Mouse (Mus musculus): ENCODE measurements around the gene Jpt1. TPM values are rescaled to one million over a fixed set of nuclear protein-coding genes. Genes with fewer than 3 reads are reported as not detected.

Jpt1 gene
- polyA plus RNA-seq, 1 experiment from 2014 or later: 654 TPM

- DNase-seq (ENCODE audit: low spot score): no peak
Measured at GRCm38 (mm10) chr11:115490441-115491355, 23.5 kb downstream of the Jpt1 start.

GRCm38 (mm10) chr11:115488551-115489104 is 25.6 kb downstream of the Jpt1 start:
- DNase-seq (ENCODE audit: low spot score) (no peak), ATAC-seq (replicated peaks; ENCODE audit: insufficient number of reproducible peaks, low FRiP score, low TSS enrichment, low read depth) (no peak)
- H3K9me3 ChIP-seq (replicated peaks; ENCODE audit: control insufficient read depth, low read length): no peaks in the 10 kb centered on the region
- H3K4me3 ChIP-seq (ENCODE audit: low read depth, low read length): no peak overlapping the region
- H3K36me3 ChIP-seq (replicated peaks; ENCODE audit: control insufficient read depth, insufficient read depth, low read depth, low read length): no peaks in the 10 kb centered on the region
- WGBS: 83% methylated on average over 19 of the region's 19 CpGs
- no peak overlapping the region for H3K9ac ChIP-seq (replicated peaks; ENCODE audit: low read length)
- H3K27me3 ChIP-seq (ENCODE audit: control insufficient read depth, insufficient read depth, low read length): no peaks in the 10 kb centered on the region
- 0 out of 2 replicates have a peak, but pooled peaks cover 2% of the 10 kb centered on the region for H3K4me1 ChIP-seq (ENCODE audit: control insufficient read depth, insufficient read depth, low read length)
- no peak overlapping the region for H3K4me2 ChIP-seq (ENCODE audit: low read depth, low read length)
- H3K27ac ChIP-seq (replicated peaks; ENCODE audit: low read depth, low read length): no peak overlapping the region

More at GRCm38 (mm10) chr11:115490441-115491355, 23.5 kb downstream of the Jpt1 start:
- Histone ChIP-seq H3K9me3 (replicated peaks; ENCODE audit: control insufficient read depth, low read length) (no peaks in the 10 kb centered on the region), H3K36me3 (replicated peaks; ENCODE audit: control insufficient read depth, insufficient read depth, low read depth, low read length) (no peaks in the 10 kb centered on the region), H3K4me1 (ENCODE audit: control insufficient read depth, insufficient read depth, low read length) (0 out of 2 replicates have a peak, but pooled peaks cover 2% of the 10 kb centered on the region), H3K27me3 (ENCODE audit: control insufficient read depth, insufficient read depth, low read length) (no peaks in the 10 kb centered on the region), H3K27ac (replicated peaks; ENCODE audit: low read depth, low read length) (peak overlapping the region; percentile 62; the same call in 1 of the 2 replicates), H3K9ac (replicated peaks; ENCODE audit: low read length) (peak overlapping the region; percentile 79), H3K4me2 (ENCODE audit: low read depth, low read length) (peak overlapping the region; percentile 74), H3K4me3 (ENCODE audit: low read depth, low read length) (peak overlapping the region; percentile 63)
- 29% methylated on average over 25 of the region's 25 CpGs for WGBS
- ATAC-seq (replicated peaks; ENCODE audit: insufficient number of reproducible peaks, low FRiP score, low TSS enrichment, low read depth): peak; percentile 59

- DNase-seq (ENCODE audit: low spot score) (peak; percentile 81), ATAC-seq (replicated peaks; ENCODE audit: insufficient number of reproducible peaks, low FRiP score, low TSS enrichment, low read depth) (peak; percentile 63)
- H3K4me1 ChIP-seq (ENCODE audit: control insufficient read depth, insufficient read depth, low read length): no peaks in the 10 kb centered on the region
- H3K36me3 ChIP-seq (replicated peaks; ENCODE audit: control insufficient read depth, insufficient read depth, low read depth, low read length): no peaks in the 10 kb centered on the region
- WGBS: 43% methylated on average over 12 of the region's 12 CpGs
- no peak overlapping the region; the same call in 1 of the 2 replicates for H3K4me2 ChIP-seq (ENCODE audit: low read depth, low read length)
- no peak overlapping the region for H3K9ac ChIP-seq (replicated peaks; ENCODE audit: low read length)
- H3K27me3 ChIP-seq (ENCODE audit: control insufficient read depth, insufficient read depth, low read length): no peaks in the 10 kb centered on the region
- no peak overlapping the region for H3K4me3 ChIP-seq (ENCODE audit: low read depth, low read length)
- H3K27ac ChIP-seq (replicated peaks; ENCODE audit: low read depth, low read length): 0 out of 2 replicates have a peak overlapping the region, but pooled peaks have one; percentile 35
- no peaks in the 10 kb centered on the region for H3K9me3 ChIP-seq (replicated peaks; ENCODE audit: control insufficient read depth, low read length)
Measured at GRCm38 (mm10) chr11:115485155-115485554, 29.0 kb downstream of the Jpt1 start.

DNA sequence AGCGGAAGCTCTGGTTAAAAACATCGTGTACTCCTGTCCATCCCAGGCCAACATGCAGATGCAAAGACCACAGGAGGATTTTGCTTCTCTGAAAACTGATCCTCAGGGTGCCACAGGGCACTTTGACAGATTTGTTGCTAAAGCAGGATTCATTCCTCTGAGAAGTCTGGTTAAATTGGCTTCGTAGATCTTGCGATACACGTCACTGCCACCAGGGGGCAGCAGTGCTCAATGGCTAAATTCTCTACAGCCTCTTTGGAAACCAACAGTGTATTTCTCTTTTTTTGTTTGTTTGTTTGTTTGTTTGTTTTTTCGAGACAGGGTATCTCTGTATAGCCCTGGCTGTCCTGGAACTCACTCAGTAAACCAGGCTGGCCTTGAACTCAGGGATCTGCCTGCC is 30.5 kb downstream of the Jpt1 start:
- no peaks in the 10 kb centered on the region for H3K4me1 ChIP-seq (ENCODE audit: control insufficient read depth, insufficient read depth, low read length)
- no peak overlapping the region for H3K4me3 ChIP-seq (ENCODE audit: low read depth, low read length)
- 19% methylated on average over 6 of the region's 6 CpGs for WGBS
- peak; percentile 86 for DNase-seq (ENCODE audit: low spot score)
- H3K27me3 ChIP-seq (ENCODE audit: control insufficient read depth, insufficient read depth, low read length): no peaks in the 10 kb centered on the region
- no peaks in the 10 kb centered on the region for H3K9me3 ChIP-seq (replicated peaks; ENCODE audit: control insufficient read depth, low read length)
- H3K4me2 ChIP-seq (ENCODE audit: low read depth, low read length): no peak overlapping the region
- H3K36me3 ChIP-seq (replicated peaks; ENCODE audit: control insufficient read depth, insufficient read depth, low read depth, low read length): no peaks in the 10 kb centered on the region
- no peak overlapping the region; the same call in 1 of the 2 replicates for H3K9ac ChIP-seq (replicated peaks; ENCODE audit: low read length)
- no peak for ATAC-seq (replicated peaks; ENCODE audit: insufficient number of reproducible peaks, low FRiP score, low TSS enrichment, low read depth)
- H3K27ac ChIP-seq (replicated peaks; ENCODE audit: low read depth, low read length): no peak overlapping the region

GRCm38 (mm10) chr11:115483278-115483677 is 30.9 kb downstream of the Jpt1 start:
- Histone ChIP-seq H3K27me3 (ENCODE audit: control insufficient read depth, insufficient read depth, low read length) (no peaks in the 10 kb centered on the region), H3K4me1 (ENCODE audit: control insufficient read depth, insufficient read depth, low read length) (no peaks in the 10 kb centered on the region), H3K4me2 (ENCODE audit: low read depth, low read length) (no peak overlapping the region), H3K27ac (replicated peaks; ENCODE audit: low read depth, low read length) (no peak overlapping the region), H3K9ac (replicated peaks; ENCODE audit: low read length) (no peak overlapping the region; the same call in 1 of the 2 replicates), H3K36me3 (replicated peaks; ENCODE audit: control insufficient read depth, insufficient read depth, low read depth, low read length) (no peaks in the 10 kb centered on the region), H3K9me3 (replicated peaks; ENCODE audit: control insufficient read depth, low read length) (no peaks in the 10 kb centered on the region), H3K4me3 (ENCODE audit: low read depth, low read length) (no peak overlapping the region)
- DNase-seq (ENCODE audit: low spot score) (no peak), ATAC-seq (replicated peaks; ENCODE audit: insufficient number of reproducible peaks, low FRiP score, low TSS enrichment, low read depth) (no peak)
- 69% methylated on average over 11 of the region's 11 CpGs for WGBS

GRCm38 (mm10) chr11:115481553-115482259 is 32.5 kb downstream of the Jpt1 start:
- no peak overlapping the region for H3K27ac ChIP-seq (replicated peaks; ENCODE audit: low read depth, low read length)
- DNase-seq (ENCODE audit: low spot score) (no peak), ATAC-seq (replicated peaks; ENCODE audit: insufficient number of reproducible peaks, low FRiP score, low TSS enrichment, low read depth) (no peak)
- H3K4me3 ChIP-seq (ENCODE audit: low read depth, low read length): no peak overlapping the region
- no peaks in the 10 kb centered on the region for H3K4me1 ChIP-seq (ENCODE audit: control insufficient read depth, insufficient read depth, low read length)
- H3K36me3 ChIP-seq (replicated peaks; ENCODE audit: control insufficient read depth, insufficient read depth, low read depth, low read length): no peaks in the 10 kb centered on the region
- H3K9me3 ChIP-seq (replicated peaks; ENCODE audit: control insufficient read depth, low read length): no peaks in the 10 kb centered on the region
- no peak overlapping the region for H3K9ac ChIP-seq (replicated peaks; ENCODE audit: low read length)
- WGBS: 86% methylated on average over 6 of the region's 6 CpGs
- no peaks in the 10 kb centered on the region for H3K27me3 ChIP-seq (ENCODE audit: control insufficient read depth, insufficient read depth, low read length)
- no peak overlapping the region for H3K4me2 ChIP-seq (ENCODE audit: low read depth, low read length)

DNA sequence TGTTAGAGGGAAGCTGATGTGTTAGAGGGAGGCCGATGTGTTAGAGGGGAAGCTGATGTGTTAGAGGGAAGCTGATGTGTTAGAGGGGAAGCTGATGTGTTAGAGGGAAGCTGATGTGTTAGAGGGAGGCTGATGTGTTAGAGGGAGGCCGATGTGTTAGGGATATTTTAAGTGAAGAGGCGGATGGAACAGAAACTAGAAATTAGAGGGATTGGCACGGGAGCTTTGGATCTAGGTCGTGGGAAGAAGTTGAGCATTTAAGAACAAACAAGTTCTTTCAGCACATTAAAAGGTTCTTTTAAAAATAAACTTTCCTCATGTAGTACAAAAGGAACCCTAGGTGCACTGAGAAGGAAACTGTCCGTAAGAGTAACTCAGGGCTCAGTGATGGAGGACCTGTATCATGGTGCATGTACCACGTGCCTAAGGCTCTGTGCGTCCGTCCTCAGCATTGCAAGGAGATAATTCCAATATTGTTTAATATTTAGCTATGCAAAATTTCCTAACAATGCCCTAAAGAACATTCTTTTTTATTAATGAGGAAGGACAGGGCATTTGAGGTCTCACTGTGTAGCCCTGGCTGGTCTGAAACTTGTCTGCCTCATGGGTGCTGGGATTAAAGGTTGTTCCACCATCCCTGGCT is 35.8 kb downstream of the Jpt1 start:
- no peak overlapping the region for H3K27ac ChIP-seq (replicated peaks; ENCODE audit: low read depth, low read length)
- no peak for DNase-seq (ENCODE audit: low spot score)
- ATAC-seq (replicated peaks; ENCODE audit: insufficient number of reproducible peaks, low FRiP score, low TSS enrichment, low read depth): no peak
- no peaks in the 10 kb centered on the region for H3K9me3 ChIP-seq (replicated peaks; ENCODE audit: control insufficient read depth, low read length)
- no peak overlapping the region for H3K4me2 ChIP-seq (ENCODE audit: low read depth, low read length)
- WGBS: 89% methylated on average over 9 of the region's 9 CpGs
- H3K4me3 ChIP-seq (ENCODE audit: low read depth, low read length): no peak overlapping the region
- no peaks in the 10 kb centered on the region for H3K36me3 ChIP-seq (replicated peaks; ENCODE audit: control insufficient read depth, insufficient read depth, low read depth, low read length)
- no peak overlapping the region for H3K9ac ChIP-seq (replicated peaks; ENCODE audit: low read length)
- H3K4me1 ChIP-seq (ENCODE audit: control insufficient read depth, insufficient read depth, low read length): peaks cover 6% of the 10 kb centered on the region
- H3K27me3 ChIP-seq (ENCODE audit: control insufficient read depth, insufficient read depth, low read length): no peaks in the 10 kb centered on the region
